Mouse (Mus musculus) erythroblast, embryonic 14.5 days (primary cell): ENCODE measurements at regions not wholly inside any gene's neighbourhood (a gene's known extent, or its start where the extent isn't known, plus 50 kb on each side); places are given as distances from the start of the nearest gene placed in this dataset.

ENCODE experiments used
- GATA1 ChIP-seq: IDR thresholded peaks from 2 replicates; pipeline ENCODE4 v1.6.1; 2012; ENCODE audit warnings: low read length, inconsistent platforms, mixed read lengths
- TAL1 ChIP-seq: IDR thresholded peaks from 3 replicates; pipeline ENCODE4 v1.6.1; 2012; ENCODE audit warnings: low read length, inconsistent platforms, mixed read lengths

DNA sequence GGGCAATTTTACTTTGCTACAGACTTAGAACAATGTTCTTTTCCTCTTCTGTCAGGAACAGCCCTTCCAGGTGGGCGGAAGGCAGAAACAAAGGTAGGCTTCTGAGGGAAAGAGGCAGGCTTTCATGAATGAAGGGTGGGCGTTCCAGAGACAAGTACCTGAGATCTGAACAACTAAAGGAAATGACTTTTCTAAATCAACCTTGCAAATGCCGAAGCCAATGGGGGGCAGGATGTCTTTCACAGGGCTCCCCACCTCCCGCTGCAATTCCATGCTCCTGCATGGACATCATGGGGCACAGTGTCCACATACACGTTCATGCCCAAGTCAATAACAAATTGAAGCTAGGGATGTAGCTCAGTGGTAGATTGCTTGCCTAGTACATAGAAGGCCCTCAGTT lies 80.2 kb upstream of the Bach2 start:
- TF ChIP-seq TAL1 (no peak), GATA1 (no peak)
